9 mouse cellular contexts compared by ENCODE assay signal in the genomic region with DNA sequence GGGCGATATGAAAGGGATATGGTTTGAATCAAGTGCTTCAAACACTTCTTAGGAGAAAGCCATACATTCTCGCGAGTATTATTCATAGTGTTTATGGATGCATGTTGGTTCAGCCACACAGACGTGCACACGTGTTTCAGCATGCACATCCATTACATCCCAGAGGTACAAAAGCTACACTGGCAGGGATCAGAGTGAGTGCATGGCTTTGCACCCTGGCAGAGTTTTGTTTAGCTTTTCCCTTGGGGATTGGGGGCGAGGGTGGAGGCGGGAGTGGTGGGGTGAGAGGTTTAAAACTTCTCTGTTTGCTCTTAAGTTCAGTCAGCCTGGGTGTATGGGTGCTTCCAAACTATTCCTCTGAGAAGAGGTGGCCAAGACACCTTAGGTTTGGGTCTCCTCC. TPM values are rescaled to one million over a fixed set of nuclear protein-coding genes. Genes with fewer than 3 reads are reported as not detected.
DNase-seq lines count a peak whose midpoint lies in the region; ATAC-seq lines count a peak whose summit lies in the region.
"Had no signal": no experiment of that assay in that cellular context is flagged by ENCODE, and none has a peak within 500 bp of the region (broad histone marks: within the 10 kb centered on the region; RNA-seq: fewer than 3 reads in every experiment).

No protein-coding gene starts in this region.

- H3K36me3 ChIP-seq in kidney, embryonic 14.5 days (ENCODE audit: control insufficient read depth, insufficient read depth, low read length), result no peaks in the 10 kb centered on the region
- no peaks in the 10 kb centered on the region for H3K36me3 ChIP-seq in embryonic facial prominence, embryonic 12.5 days
- no peaks in the 10 kb centered on the region for H3K36me3 ChIP-seq in intestine, embryonic 15.5 days
- H3K36me3 ChIP-seq: G1E had no signal

- DNase-seq in kidney, adult 11 months, result no peak
- peak; percentile 39 for DNase-seq in neural tube, embryonic 10.5 days (ENCODE audit: extremely low spot score, low spot score)
- DNase-seq in spleen, adult 18-20 months, result no peak
- no peak for DNase-seq in kidney, postnatal 25 days

- H3K27ac ChIP-seq in kidney, embryonic 14.5 days (ENCODE audit: low read depth, low read length), result no peak overlapping the region
- no peak overlapping the region for H3K27ac ChIP-seq in embryonic facial prominence, embryonic 12.5 days
- H3K27ac ChIP-seq in intestine, embryonic 15.5 days, result no peak overlapping the region

- H3K27me3 ChIP-seq in kidney, embryonic 14.5 days (ENCODE audit: control insufficient read depth, insufficient read depth, low read length), result peaks cover 17% of the 10 kb centered on the region
- H3K27me3 ChIP-seq in embryonic facial prominence, embryonic 12.5 days, result peaks cover 19% of the 10 kb centered on the region
- no peaks in the 10 kb centered on the region; the same call in 1 of the 2 replicates for H3K27me3 ChIP-seq in intestine, embryonic 15.5 days (replicated peaks)

- ATAC-seq in kidney, embryonic 14.5 days (ENCODE audit: low FRiP score, low TSS enrichment), result no peak
- no peak for ATAC-seq in embryonic facial prominence, embryonic 12.5 days (ENCODE audit: insufficient number of reproducible peaks, insufficient read depth, low FRiP score, low TSS enrichment)
- no peak for ATAC-seq in intestine, embryonic 15.5 days
- no peak for ATAC-seq in megakaryocyte progenitor cell, adult 5-6 weeks (replicated peaks; ENCODE audit: poor library complexity)

- peak overlapping the region; percentile 95 for H3K4me2 ChIP-seq in kidney, embryonic 14.5 days (replicated peaks; ENCODE audit: low read depth, low read length)
- peak overlapping the region; percentile 84 for H3K4me2 ChIP-seq in embryonic facial prominence, embryonic 12.5 days (replicated peaks)
- H3K4me2 ChIP-seq in intestine, embryonic 15.5 days (replicated peaks), result peak overlapping the region; percentile 79

- peak overlapping the region; percentile 76 for H3K4me3 ChIP-seq in kidney, embryonic 14.5 days (ENCODE audit: low read length)
- H3K4me3 ChIP-seq in embryonic facial prominence, embryonic 12.5 days, result peak overlapping the region; percentile 62
- peak overlapping the region; percentile 74 for H3K4me3 ChIP-seq in intestine, embryonic 15.5 days (replicated peaks)

- H3K9ac ChIP-seq in kidney, embryonic 14.5 days (ENCODE audit: low read depth, low read length), result peak overlapping the region; percentile 85
- H3K9ac ChIP-seq in embryonic facial prominence, embryonic 12.5 days, result peak overlapping the region; percentile 20; the same call in 1 of the 2 replicates
- peak overlapping the region; percentile 14; the same call in 1 of the 2 replicates for H3K9ac ChIP-seq in intestine, embryonic 15.5 days

- 4% methylated on average over 7 of the region's 7 CpGs for WGBS in kidney, embryonic 14.5 days
- WGBS in embryonic facial prominence, embryonic 12.5 days, result 2% methylated on average over 7 of the region's 7 CpGs
- WGBS in intestine, embryonic 15.5 days, result 5% methylated on average over 7 of the region's 7 CpGs

- H3K9me3 ChIP-seq in kidney, embryonic 14.5 days (ENCODE audit: control insufficient read depth, low read length), result no peaks in the 10 kb centered on the region
- H3K9me3 ChIP-seq in embryonic facial prominence, embryonic 12.5 days, result no peaks in the 10 kb centered on the region
- no peaks in the 10 kb centered on the region for H3K9me3 ChIP-seq in intestine, embryonic 15.5 days

- 0 out of 2 replicates have a peak, but pooled peaks cover 6% of the 10 kb centered on the region for H3K4me1 ChIP-seq in kidney, embryonic 14.5 days (ENCODE audit: control insufficient read depth, insufficient read depth, low read length)
- 0 out of 2 replicates have a peak, but pooled peaks cover 12% of the 10 kb centered on the region for H3K4me1 ChIP-seq in embryonic facial prominence, embryonic 12.5 days
- H3K4me1 ChIP-seq in intestine, embryonic 15.5 days (replicated peaks), result peaks cover 8% of the 10 kb centered on the region; the same call in 1 of the 2 replicates

RNA-seq across cellular contexts. Expression of gene Prkch, which starts 1.3 kb away (rescaled TPM):
- polyA plus RNA-seq in kidney, embryonic 14.5 days (2014; fragmentation: Nextera tagmentation; extraction: Ambion mirVana), result 10.7 and 13.2 TPM in 2 replicates
- polyA plus RNA-seq in embryonic facial prominence, embryonic 12.5 days (2016; fragmentation: Nextera tagmentation; extraction: Ambion mirVana), result 13.9 and 14.9 TPM in 2 replicates
- polyA plus RNA-seq in intestine, embryonic 15.5 days (2015; fragmentation: Nextera tagmentation; extraction: Ambion mirVana), result 7.3 and 7.7 TPM in 2 replicates
- 4.2 and 7.5 TPM in 2 replicates for total RNA-seq in megakaryocyte progenitor cell, adult 5-6 weeks (2015)
- total RNA-seq in megakaryocyte progenitor cell, adult 5-6 weeks (2017), result 4.5 and 4.9 TPM in 2 replicates
- polyA plus RNA-seq: G1E had no signal

RNA-seq across cellular contexts. Expression of gene Tmem30b, which starts 39.7 kb away (rescaled TPM):
- 5.8 and 9.6 TPM in 2 replicates for polyA plus RNA-seq in kidney, embryonic 14.5 days (2014; fragmentation: Nextera tagmentation; extraction: Ambion mirVana)
- polyA plus RNA-seq in embryonic facial prominence, embryonic 12.5 days (2016; fragmentation: Nextera tagmentation; extraction: Ambion mirVana), result 15.2 and 16.0 TPM in 2 replicates
- polyA plus RNA-seq in intestine, embryonic 15.5 days (2015; fragmentation: Nextera tagmentation; extraction: Ambion mirVana), result 63.4 and 67.5 TPM in 2 replicates
- not detected in 2 replicates for total RNA-seq in megakaryocyte progenitor cell, adult 5-6 weeks (2015)
- total RNA-seq in megakaryocyte progenitor cell, adult 5-6 weeks (2017), result not detected in 2 replicates
- polyA plus RNA-seq: G1E had no signal

Comparison
In these comparisons a context has a peak if more than half of its experiments do, and no peak if none do; other contexts are left out.
1. H3K9ac ChIP-seq: peak in every context shown above with its lines; median percentile 85 in kidney, embryonic 14.5 days; 20 in embryonic facial prominence, embryonic 12.5 days; 14 in intestine, embryonic 15.5 days.